Mouse (Mus musculus): ENCODE results near the gene Gm18596.
"Not testable (repeated sequence)": the region's sequence is repeated elsewhere in the genome, so short reads cannot be mapped to it uniquely, and the experiment has no call there.

Gene Gm18596

GRCm38 (mm10) chr10:77711157-77711556 lies 31.3 kb downstream of the Gm18596 start, which contains the start of gene Gm10024:
TSS of gene Gm10024 (plus strand) at chr10:77711457.
- not testable (repeated sequence) for DNase-seq (ENCODE audit: low spot score in 2 of 2)

GRCm38 (mm10) chr10:77709831-77710230 lies 32.6 kb downstream of the Gm18596 start:
- DNase-seq (ENCODE audit: low spot score in 2 of 2), result no peak

DNA sequence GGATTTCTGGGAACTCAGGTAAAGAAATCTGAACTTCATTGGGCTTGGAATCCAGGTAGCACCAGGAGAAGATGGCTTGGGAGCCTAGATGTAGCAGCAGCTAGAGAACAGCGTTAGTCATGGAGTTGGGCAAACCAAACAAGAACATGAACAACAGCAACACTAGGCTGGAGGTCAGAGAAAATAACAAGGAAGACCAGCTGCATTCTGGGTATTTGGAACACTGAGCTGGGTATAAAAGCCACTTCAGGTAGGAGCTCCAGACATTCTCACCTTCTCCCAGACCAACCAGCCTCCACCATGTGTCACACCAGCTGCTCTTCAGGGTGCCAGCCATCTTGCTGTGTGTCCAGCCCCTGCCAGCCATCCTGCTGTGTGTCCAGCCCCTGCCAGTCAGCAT lies 36.1 kb downstream of the Gm18596 start, which contains the start of gene Gm10272:
TSS of gene Gm10272 (plus strand) at position 301 of the 400 bp plus-strand sequence.
- DNase-seq (ENCODE audit: low spot score in 2 of 2), result no peak

DNA sequence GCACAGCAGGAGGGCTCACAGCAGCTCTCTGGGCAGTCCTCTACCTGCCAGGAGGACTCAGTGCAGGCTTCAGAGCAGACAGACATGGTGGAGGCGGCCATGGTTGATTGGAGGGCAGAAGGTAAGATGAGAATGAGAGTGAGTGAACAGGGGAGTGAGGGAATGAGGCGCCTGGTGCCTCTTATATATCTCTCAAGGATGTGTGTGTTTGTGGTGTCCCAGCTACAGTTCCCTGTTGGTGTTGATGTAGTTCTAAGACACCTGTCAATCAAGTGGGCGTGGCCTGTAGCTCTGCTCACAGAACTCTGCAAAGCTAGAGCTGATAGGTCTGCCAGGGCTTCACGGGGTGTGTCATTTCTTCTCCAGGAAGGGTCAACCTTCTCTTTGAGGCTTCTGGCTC lies 45.3 kb downstream of the Gm18596 start, which contains the start of gene Gm9508:
TSS of gene Gm9508 (minus strand) at position 101 of the 400 bp plus-strand sequence.
- DNase-seq (ENCODE audit: low spot score in 2 of 2), result no peak

All from thymus, postnatal 10 days (tissue).